Mouse (Mus musculus) lung, adult 2 months (tissue): ENCODE measurements around the gene Erc2.

Experiments used
- CTCF ChIP-seq: fragments of 200-500 bp; IDR thresholded peaks from 2 replicates; pipeline ENCODE4 v1.5.1; 2011; ENCODE audit warnings: mild to moderate bottlenecking, low read length, control low read depth; ENCODE audit not compliant: insufficient read depth
- POLR2A ChIP-seq: fragments of 200-500 bp; IDR thresholded peaks from 2 replicates; pipeline ENCODE4 v1.6.1; 2011; ENCODE audit warnings: low read depth, mild to moderate bottlenecking, control low read depth, low read length, borderline replicate concordance; ENCODE audit errors: extremely low read depth

DNA sequence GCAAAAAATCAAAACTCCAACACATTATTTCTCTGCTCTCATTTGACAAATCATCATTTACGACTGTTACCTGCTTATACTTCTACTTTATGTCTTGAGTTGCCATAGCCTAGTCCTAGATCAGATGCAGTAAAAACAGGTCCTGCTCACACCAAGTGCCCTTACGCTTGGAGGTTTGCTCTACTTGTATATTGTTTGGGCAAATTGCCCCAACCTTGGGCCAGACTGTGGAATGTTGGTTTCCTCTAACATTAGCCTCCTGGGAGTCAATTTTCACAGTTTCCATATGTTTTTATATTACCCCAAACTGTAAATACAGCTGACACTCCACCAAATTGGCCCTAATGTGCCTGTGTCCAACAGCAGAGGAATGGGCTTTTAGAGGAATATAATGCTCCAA lies 447.6 kb downstream of the Erc2 start:
- TF ChIP-seq CTCF: no peak
- TF ChIP-seq POLR2A: no peak
